Mouse (Mus musculus): ENCODE results near the gene Vangl2. TPM values are rescaled to one million over a fixed set of nuclear protein-coding genes. Genes with fewer than 3 reads are reported as not detected.

The Vangl2 gene
- polyA plus RNA-seq, 1 experiment from 2014 or later, result 17.3 TPM

DNA sequence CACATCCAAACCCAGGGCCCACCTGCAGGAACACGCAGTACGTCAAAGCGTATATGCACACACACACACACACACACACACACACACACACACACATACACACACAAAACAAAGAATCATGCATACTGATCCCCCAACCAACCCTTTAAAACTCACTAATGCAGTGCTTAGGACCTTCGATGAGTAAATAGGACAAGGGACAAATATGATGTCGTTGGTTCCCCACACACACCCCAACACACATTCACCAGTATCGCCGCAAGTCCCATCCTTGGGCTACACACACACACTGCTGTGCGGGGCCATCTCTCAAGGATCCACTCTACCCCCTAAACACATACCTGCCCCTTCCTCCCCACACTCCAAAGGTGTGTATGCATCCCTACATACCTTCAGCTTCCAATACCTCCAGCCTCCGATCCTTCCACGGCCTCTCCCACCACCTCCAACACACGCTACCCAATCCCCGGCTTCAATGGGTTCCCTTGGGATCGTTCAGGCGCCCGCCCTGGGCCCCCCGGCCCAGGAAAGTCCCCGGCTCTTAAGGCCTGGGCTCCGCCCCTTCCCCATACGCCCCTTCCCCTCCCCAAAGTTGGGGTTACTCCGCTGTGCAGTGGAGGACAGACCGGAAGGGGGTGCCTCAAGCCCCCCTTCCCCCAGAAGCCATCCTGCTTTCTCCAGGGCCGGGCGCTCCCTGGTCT lies 1.9 kb downstream of the Vangl2 start:
- Histone ChIP-seq H3K9ac (peak overlapping the region; percentile 92), H3K27me3 (no peaks in the 10 kb centered on the region), H3K4me1 (peaks cover 51% of the 10 kb centered on the region), H3K27ac (peak overlapping the region; percentile 93), H3K4me3 (replicated peaks) (peak overlapping the region; percentile 98), H3K36me3 (peaks cover 3% of the 10 kb centered on the region; the same call in 1 of the 2 replicates), H3K4me2 (peak overlapping the region; percentile 73), H3K9me3 (replicated peaks) (no peaks in the 10 kb centered on the region)
- WGBS, result 2% methylated on average over 23 of the region's 23 CpGs
- peak; percentile 73 for ATAC-seq (replicated peaks; ENCODE audit: low FRiP score)

DNA sequence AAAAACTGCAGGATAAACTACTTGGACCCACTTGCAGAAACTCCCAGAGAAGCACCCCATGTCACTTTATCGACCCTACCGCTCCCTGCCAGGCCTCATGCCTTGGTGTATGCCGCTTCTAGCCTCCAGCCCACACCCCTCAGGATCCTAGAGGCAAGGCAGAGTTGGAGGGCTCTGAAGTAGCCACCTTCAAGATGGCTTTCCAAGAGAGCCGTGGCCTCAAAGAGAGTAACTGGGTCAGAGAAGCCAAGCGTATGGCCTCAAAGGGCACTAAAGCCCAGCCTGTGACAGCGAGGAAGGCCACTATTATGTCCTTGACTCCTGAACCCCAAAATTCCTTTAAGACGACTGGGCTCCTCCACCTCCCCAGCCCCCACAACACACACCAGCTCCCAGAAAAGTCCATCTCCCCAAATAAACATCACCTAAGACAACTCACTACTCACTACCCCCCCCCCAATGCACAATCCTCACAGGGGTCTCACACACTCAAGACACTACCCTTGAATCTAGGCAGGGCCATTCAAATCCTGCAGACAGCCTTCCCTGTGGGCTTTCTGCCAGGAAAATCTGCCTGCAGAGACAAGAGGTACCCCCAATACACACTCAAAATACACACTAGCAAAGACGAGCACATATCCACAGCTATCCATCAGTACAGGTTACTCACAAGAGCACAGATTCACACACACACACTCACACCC lies 2.9 kb downstream of the Vangl2 start:
- ATAC-seq (replicated peaks; ENCODE audit: low FRiP score), result no peak

DNA sequence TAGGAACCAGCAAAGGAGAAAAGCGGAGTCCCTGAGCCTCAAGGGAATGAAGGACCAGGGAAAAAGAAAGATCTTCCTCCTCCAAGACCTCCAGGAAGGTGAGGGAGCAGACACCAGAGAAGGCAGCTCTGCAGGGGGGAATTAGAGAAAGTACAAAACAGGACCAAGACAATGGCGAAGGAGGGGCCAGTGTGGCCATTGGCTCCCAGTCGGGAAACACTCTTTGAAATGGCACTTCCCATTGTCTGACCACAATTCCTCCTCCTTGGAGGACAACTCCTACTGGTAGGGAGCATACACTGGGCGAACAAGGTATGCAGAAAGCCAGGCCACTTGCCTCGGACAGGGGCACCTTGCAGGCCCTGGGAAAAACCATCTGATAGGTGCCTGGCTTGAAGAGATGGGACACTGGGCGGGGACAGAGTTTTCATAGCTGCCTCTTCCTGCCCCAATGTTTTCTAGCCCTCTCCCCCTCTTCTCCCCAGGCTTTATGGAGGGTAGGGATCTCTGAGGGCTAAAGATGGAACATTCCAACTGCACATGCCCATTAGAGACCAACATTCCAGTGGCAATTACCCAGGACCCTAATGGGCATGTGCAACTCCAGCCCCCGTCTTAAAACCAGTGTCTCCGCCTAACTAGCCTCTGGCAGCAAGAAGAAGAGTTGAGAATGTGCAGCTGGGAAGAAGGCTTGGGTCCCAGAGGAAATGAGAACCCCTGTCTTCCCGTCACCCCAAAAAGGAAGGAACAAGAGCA lies 3.9 kb downstream of the Vangl2 start:
- Histone ChIP-seq H3K4me3 (replicated peaks) (peak overlapping the region; percentile 98; the same call in 1 of the 2 replicates), H3K4me1 (peaks cover 66% of the 10 kb centered on the region), H3K4me2 (peak overlapping the region; percentile 73), H3K27me3 (no peaks in the 10 kb centered on the region), H3K9ac (no peak overlapping the region), H3K36me3 (peaks cover 3% of the 10 kb centered on the region; the same call in 1 of the 2 replicates), H3K27ac (no peak overlapping the region), H3K9me3 (replicated peaks) (no peaks in the 10 kb centered on the region)
- no peak for ATAC-seq (replicated peaks; ENCODE audit: low FRiP score)
- 55% methylated on average over 9 of the region's 9 CpGs for WGBS

More for the DNA sequence above, 2.9 kb downstream of the Vangl2 start:
- Histone ChIP-seq H3K4me3 (replicated peaks) (peak overlapping the region; percentile 98), H3K27me3 (no peaks in the 10 kb centered on the region), H3K9me3 (replicated peaks) (no peaks in the 10 kb centered on the region), H3K4me2 (peak overlapping the region; percentile 73), H3K27ac (0 out of 2 replicates have a peak overlapping the region, but pooled peaks have one; percentile 93), H3K9ac (peak overlapping the region; percentile 92; the same call in 1 of the 2 replicates), H3K36me3 (peaks cover 3% of the 10 kb centered on the region; the same call in 1 of the 2 replicates), H3K4me1 (peaks cover 56% of the 10 kb centered on the region)
- whole genome bisulfite sequencing, result 40% methylated on average over 8 of the region's 8 CpGs

DNA sequence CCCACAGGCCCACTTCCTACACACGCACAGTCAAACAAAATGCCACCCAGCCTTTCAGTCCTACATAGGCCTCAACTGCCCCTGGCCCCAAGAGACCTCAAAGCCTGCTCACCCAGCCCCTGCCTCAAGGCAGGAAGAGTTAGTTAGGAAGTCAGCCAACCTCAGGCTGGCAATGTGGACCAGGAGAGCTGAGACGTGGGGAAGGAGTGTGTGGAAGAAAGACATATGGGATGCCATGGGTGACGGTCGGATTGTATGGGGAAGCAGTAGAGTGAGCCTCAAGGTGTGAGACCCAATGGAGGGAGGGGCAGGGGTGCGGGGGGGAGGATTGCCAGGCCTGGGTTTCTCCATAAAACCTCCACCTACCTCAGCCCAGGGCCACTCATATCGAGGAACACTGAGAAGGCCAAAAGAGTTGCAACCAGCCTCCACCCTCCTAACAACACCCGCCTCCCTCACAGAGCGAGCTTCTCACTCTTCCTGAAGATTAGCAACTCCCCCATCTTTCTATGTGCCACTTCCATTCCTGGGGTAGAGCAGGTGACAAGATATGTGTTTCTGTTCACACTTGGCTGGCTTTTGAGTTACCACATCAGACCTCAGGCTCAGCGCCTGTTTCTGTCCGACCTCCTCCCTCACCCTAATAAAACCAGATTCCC lies 8.3 kb downstream of the Vangl2 start:
- H3K36me3 ChIP-seq, result peaks cover 3% of the 10 kb centered on the region; the same call in 1 of the 2 replicates
- H3K9ac ChIP-seq, result no peak overlapping the region
- no peak overlapping the region for H3K4me3 ChIP-seq (replicated peaks)
- peak overlapping the region; percentile 48; the same call in 1 of the 2 replicates for H3K27ac ChIP-seq
- peaks cover 85% of the 10 kb centered on the region for H3K4me1 ChIP-seq
- no peaks in the 10 kb centered on the region for H3K9me3 ChIP-seq (replicated peaks)
- H3K4me2 ChIP-seq, result no peak overlapping the region
- whole genome bisulfite sequencing, result 44% methylated on average over 10 of the region's 10 CpGs
- ATAC-seq (replicated peaks; ENCODE audit: low FRiP score), result 0 out of 2 replicates have a peak, but pooled peaks have one; percentile 21
- H3K27me3 ChIP-seq, result no peaks in the 10 kb centered on the region

DNA sequence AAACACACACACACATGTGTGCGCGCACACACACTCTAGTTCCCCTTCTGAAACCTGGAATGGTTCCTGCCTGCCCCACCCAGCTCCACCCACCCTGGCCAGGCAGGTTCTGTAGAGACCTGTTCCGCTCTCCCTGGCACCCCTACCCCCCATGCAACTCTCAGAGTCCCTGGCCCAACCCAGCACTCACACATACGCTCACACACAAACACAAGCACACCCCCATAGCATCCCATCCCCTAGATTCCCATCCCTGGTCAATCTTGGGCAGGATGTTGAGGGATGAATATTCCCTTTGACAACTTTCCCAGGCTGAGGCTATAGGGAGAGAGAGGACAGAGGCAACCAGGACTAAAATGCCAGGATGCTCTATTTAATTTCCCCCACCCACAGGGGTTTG lies 8.9 kb downstream of the Vangl2 start:
- H3K9me3 ChIP-seq (replicated peaks), result no peaks in the 10 kb centered on the region
- ATAC-seq (replicated peaks; ENCODE audit: low FRiP score), result no peak
- no peaks in the 10 kb centered on the region for H3K27me3 ChIP-seq
- H3K4me1 ChIP-seq, result peaks cover 85% of the 10 kb centered on the region
- H3K27ac ChIP-seq, result 0 out of 2 replicates have a peak overlapping the region, but pooled peaks have one; percentile 29
- H3K4me2 ChIP-seq, result no peak overlapping the region
- no peak overlapping the region for H3K4me3 ChIP-seq (replicated peaks)
- H3K9ac ChIP-seq, result no peak overlapping the region
- WGBS, result 81% methylated on average over 4 of the region's 4 CpGs
- peaks cover 3% of the 10 kb centered on the region; the same call in 1 of the 2 replicates for H3K36me3 ChIP-seq

- Histone ChIP-seq H3K36me3 (peaks cover under 1% of the 10 kb centered on the region; the same call in 1 of the 2 replicates), H3K27me3 (no peaks in the 10 kb centered on the region), H3K27ac (no peak overlapping the region), H3K9me3 (replicated peaks) (no peaks in the 10 kb centered on the region), H3K4me3 (replicated peaks) (no peak overlapping the region), H3K9ac (no peak overlapping the region), H3K4me2 (no peak overlapping the region), H3K4me1 (peaks cover 77% of the 10 kb centered on the region)
- no peak for ATAC-seq (replicated peaks; ENCODE audit: low FRiP score)
- 82% methylated on average over 9 of the region's 9 CpGs for WGBS
These were observed 9.6 kb downstream of the Vangl2 start for GRCm38 (mm10) chr1:172018336-172019311.

DNA sequence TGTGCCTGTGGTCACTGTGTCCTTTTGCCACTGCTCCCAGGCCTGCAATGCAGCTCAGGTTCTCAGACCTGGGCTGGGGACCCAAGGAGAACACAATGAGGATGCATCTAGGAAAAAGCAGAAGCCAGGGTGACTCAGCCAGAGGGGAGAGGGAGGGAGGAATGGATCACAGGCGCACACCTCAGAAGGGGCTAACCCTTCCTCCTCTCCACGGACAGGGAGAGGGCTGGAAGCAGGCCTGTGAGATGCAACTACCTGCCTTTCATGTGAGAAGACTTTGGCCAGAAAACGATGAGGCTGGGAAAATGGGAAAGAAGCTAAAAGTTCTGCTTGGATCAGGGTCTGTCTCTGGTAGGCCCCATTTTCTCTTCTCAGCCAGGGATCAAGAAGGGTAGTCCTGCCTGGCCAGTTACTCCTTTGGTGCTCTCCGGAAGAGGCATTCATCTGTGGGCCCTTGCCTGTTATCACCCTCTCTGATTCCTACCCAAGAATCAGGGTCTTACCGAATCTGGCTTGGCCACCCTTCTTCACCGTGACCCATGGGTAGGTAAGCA lies 10.7 kb downstream of the Vangl2 start:
- peak overlapping the region; percentile 75 for H3K27ac ChIP-seq
- WGBS, result 71% methylated on average over 6 of the region's 6 CpGs
- H3K4me1 ChIP-seq, result peaks cover 78% of the 10 kb centered on the region
- H3K4me3 ChIP-seq (replicated peaks), result no peak overlapping the region
- H3K9me3 ChIP-seq (replicated peaks), result no peaks in the 10 kb centered on the region
- no peak overlapping the region for H3K9ac ChIP-seq
- H3K36me3 ChIP-seq, result peaks cover 9% of the 10 kb centered on the region
- H3K4me2 ChIP-seq, result no peak overlapping the region
- H3K27me3 ChIP-seq, result no peaks in the 10 kb centered on the region
- ATAC-seq (replicated peaks; ENCODE audit: low FRiP score), result no peak

DNA sequence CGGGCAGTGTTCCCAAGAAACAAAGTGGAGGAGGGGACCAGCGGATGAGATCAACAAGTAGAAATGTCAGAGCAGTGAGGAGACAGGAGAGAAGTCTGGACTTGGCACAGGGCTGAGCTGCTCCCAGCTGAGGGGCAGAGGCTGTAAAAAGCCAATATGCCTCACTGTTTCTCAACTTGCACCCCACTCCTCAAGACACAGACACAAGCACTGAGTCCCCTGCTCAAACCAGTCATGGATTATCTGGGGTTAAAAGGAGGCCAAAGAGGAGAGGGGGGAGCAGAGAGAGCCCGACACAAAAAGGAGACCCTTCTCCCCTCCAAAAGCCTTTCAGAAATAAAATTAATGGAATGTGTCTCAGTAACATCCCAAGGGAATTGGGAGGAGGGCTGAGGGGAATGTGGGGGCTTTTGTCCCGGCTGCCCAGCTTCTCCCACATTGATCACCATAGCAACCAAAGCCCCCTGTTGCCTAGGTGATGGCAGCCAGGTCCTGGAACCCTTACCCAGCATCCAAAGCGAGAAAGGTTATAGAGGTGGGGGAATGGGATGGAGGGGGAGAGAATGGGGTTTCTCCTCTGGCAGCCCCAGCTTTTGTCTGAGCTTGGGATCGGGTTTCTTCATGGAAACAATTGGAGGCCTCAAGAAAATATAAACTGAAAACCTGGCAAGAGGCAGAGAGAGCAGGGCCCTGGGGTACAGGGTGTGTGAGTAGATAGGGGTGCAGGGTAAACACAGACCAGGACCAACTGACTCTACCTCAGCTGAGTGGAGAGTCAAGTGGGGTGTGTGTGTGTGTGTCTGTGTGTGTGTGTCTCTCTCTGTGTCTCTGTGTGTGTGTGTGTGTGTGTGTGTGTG lies 11.4 kb downstream of the Vangl2 start:
- peak overlapping the region; percentile 39; the same call in 1 of the 2 replicates for H3K4me2 ChIP-seq
- H3K4me3 ChIP-seq (replicated peaks), result no peak overlapping the region
- 16% methylated on average over 6 of the region's 6 CpGs for WGBS
- H3K4me1 ChIP-seq, result peaks cover 71% of the 10 kb centered on the region
- no peaks in the 10 kb centered on the region for H3K27me3 ChIP-seq
- ATAC-seq (replicated peaks; ENCODE audit: low FRiP score), result 0 out of 2 replicates have a peak, but pooled peaks have one; percentile 10
- H3K9ac ChIP-seq, result 0 out of 2 replicates have a peak overlapping the region, but pooled peaks have one; percentile 21
- H3K36me3 ChIP-seq, result peaks cover 16% of the 10 kb centered on the region
- peak overlapping the region; percentile 75 for H3K27ac ChIP-seq
- no peaks in the 10 kb centered on the region for H3K9me3 ChIP-seq (replicated peaks)

- no peaks in the 10 kb centered on the region for H3K27me3 ChIP-seq
- H3K4me1 ChIP-seq, result peaks cover 69% of the 10 kb centered on the region
- ATAC-seq (replicated peaks; ENCODE audit: low FRiP score), result no peak
- WGBS, result 56% methylated on average over 8 of the region's 8 CpGs
- no peaks in the 10 kb centered on the region for H3K9me3 ChIP-seq (replicated peaks)
- no peak overlapping the region for H3K4me3 ChIP-seq (replicated peaks)
- no peak overlapping the region for H3K9ac ChIP-seq
- peak overlapping the region; percentile 39 for H3K4me2 ChIP-seq
- H3K27ac ChIP-seq, result peak overlapping the region; percentile 75
- peaks cover 24% of the 10 kb centered on the region for H3K36me3 ChIP-seq
These were observed 12.2 kb downstream of the Vangl2 start for GRCm38 (mm10) chr1:172016031-172016430.
